Mouse (Mus musculus) heart, embryonic 16.5 days (tissue): Measurements from ENCODE around the gene Pth2r. TPM values are rescaled to one million over a fixed set of nuclear protein-coding genes. Genes with fewer than 3 reads are reported as not detected.

Experiments used
- ATAC-seq: fragments of 200-750 bp; cut with Nextera tagmentation; replicated peaks from 2 replicates; pipeline ENCODE4 v1.8.0; 2017; ENCODE audit warnings: moderate number of reproducible peaks; ENCODE audit not compliant: insufficient read depth, low FRiP score; ENCODE audit errors: extremely low read depth
- H3K27ac ChIP-seq: fragments of 300-500 bp; sonication (generic); 2 replicates; pipeline ENCODE4 v1.5.1; 2014; ENCODE audit warnings: mild to moderate bottlenecking, low read length, control low read depth, moderate library complexity
- H3K27me3 ChIP-seq: fragments of 300-500 bp; sonication (generic); 2 replicates; pipeline ENCODE4 v1.6.1; 2014; ENCODE audit warnings: low read length, mixed read lengths; ENCODE audit not compliant: control insufficient read depth, insufficient read depth
- H3K36me3 ChIP-seq: fragments of 300-500 bp; sonication (generic); 2 replicates; pipeline ENCODE4 v1.6.1; 2014; ENCODE audit not compliant: control insufficient read depth, insufficient read depth
- H3K4me1 ChIP-seq: fragments of 300-500 bp; sonication (generic); 2 replicates; pipeline ENCODE4 v1.6.1; 2014; ENCODE audit warnings: low read length, mixed read lengths; ENCODE audit not compliant: control insufficient read depth, insufficient read depth
- H3K4me2 ChIP-seq: fragments of 300-500 bp; sonication (generic); 2 replicates; pipeline ENCODE4 v1.6.1; 2014; ENCODE audit warnings: low read depth, mild to moderate bottlenecking, control low read depth, low read length
- H3K4me3 ChIP-seq: fragments of 300-500 bp; sonication (generic); 2 replicates; pipeline ENCODE4 v1.5.1; 2014; ENCODE audit warnings: mild to moderate bottlenecking, control low read depth, low read length
- H3K9ac ChIP-seq: fragments of 300-500 bp; sonication (generic); 2 replicates; pipeline ENCODE4 v1.6.1; 2014; ENCODE audit warnings: low read length, control low read depth
- H3K9me3 ChIP-seq: fragments of 300-500 bp; sonication (generic); replicated peaks from 2 replicates; pipeline ENCODE4 v1.6.1; 2016; ENCODE audit warnings: low read length; ENCODE audit not compliant: control insufficient read depth
- WGBS: fragments of 180-500 bp; shearing (Covaris S2); extraction: QIAGEN DNeasy Blood & Tissue Kit; methylation state at CpG from one replicate; pipeline ENCODE4 v1.1.7; 2014; 5-methylcytosine and 5-hydroxymethylcytosine counted together
- polyA plus RNA-seq: library from polyadenylated mRNA; unstranded; fragments of >200 nt; fragmentation: Nextera tagmentation; extraction: Ambion mirVana; gene quantifications from 2 replicates; pipeline ENCODE4 v1.2.1, GENCODE M21; 2015

The Pth2r gene
- polyA plus RNA-seq, 1 experiment from 2014 or later: not detected

DNA sequence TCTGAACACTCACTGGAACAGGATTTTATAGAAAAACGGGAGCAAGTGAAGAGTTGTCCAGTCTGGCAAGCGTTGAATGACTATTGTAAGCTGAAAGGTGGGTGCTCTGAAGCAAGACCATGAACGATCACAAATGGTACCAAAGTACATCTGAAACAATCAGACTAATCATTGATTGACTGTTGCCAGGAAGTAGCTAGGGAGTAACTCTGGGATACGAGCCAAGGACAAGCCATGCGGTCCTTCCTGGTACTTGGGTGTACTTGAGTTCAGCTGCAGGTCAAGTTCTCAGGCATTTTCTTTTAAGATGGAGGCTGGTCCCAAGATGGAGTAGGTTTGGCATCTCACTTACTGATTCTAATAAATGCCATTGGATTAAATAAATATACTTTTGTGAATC, 125.6 kb downstream of the Pth2r start:
- Histone ChIP-seq H3K9ac (no peak overlapping the region), H3K4me1 (no peaks in the 10 kb centered on the region), H3K27me3 (no peaks in the 10 kb centered on the region), H3K4me3 (no peak overlapping the region), H3K27ac (no peak overlapping the region), H3K4me2 (no peak overlapping the region), H3K9me3 (no peaks in the 10 kb centered on the region), H3K36me3 (no peaks in the 10 kb centered on the region)
- 76% methylated on average over 5 of the region's 5 CpGs for WGBS
- ATAC-seq: no peak

DNA sequence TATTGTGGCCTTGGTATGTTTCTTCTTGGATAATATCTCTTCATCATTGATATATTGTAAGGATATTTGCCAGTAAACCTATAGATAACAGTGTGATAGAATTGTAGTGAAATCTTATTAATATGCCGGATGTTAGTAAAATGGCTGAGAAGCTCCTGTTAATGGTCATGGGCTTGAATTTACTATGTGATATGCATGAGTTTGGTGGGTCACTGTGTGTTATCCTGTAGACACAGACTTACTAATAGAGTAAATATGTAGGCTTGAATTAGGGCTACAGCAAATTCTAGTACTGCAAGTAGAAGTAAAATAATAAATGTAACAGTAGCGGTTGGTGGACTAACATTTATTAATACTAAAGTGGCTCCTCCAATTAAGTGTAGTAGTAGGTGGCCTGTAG, 139.1 kb downstream of the Pth2r start:
- ATAC-seq: no peak
- H3K36me3 ChIP-seq: no peaks in the 10 kb centered on the region
- H3K27me3 ChIP-seq: no peaks in the 10 kb centered on the region
- no peaks in the 10 kb centered on the region for H3K9me3 ChIP-seq
- no peak overlapping the region for H3K27ac ChIP-seq
- no peak overlapping the region for H3K4me2 ChIP-seq
- H3K4me1 ChIP-seq: no peaks in the 10 kb centered on the region
- no peak overlapping the region for H3K4me3 ChIP-seq
- H3K9ac ChIP-seq: no peak overlapping the region
- WGBS: 92% methylated on average over 2 of the region's 2 CpGs

- no peak for ATAC-seq
- no peaks in the 10 kb centered on the region for H3K9me3 ChIP-seq
- no peaks in the 10 kb centered on the region for H3K4me1 ChIP-seq
- no peaks in the 10 kb centered on the region for H3K36me3 ChIP-seq
- no peak overlapping the region for H3K27ac ChIP-seq
- no peak overlapping the region for H3K9ac ChIP-seq
- no peaks in the 10 kb centered on the region for H3K27me3 ChIP-seq
- no peak overlapping the region for H3K4me2 ChIP-seq
- H3K4me3 ChIP-seq: no peak overlapping the region
These were observed 140.7 kb downstream of the Pth2r start for GRCm38 (mm10) chr1:65422501-65423010.

Other genes starting within 250 kb of the Pth2r start
- gene Akr1cl, start 249.3 kb upstream of the Pth2r start, polyA plus RNA-seq: 0.32 and 0.97 TPM in 2 replicates
- not detected in 2 replicates for gene Cryge, start 230.9 kb upstream of the Pth2r start, polyA plus RNA-seq
- not detected in 2 replicates for gene Crygd, start 218.6 kb upstream of the Pth2r start, polyA plus RNA-seq
- not detected in 2 replicates for gene Crygc, start 208.4 kb upstream of the Pth2r start, polyA plus RNA-seq
- 0.32 and 0.66 TPM in 2 replicates for gene Crygb, start 199.8 kb upstream of the Pth2r start, polyA plus RNA-seq
- gene Cryga, start 178.7 kb upstream of the Pth2r start, polyA plus RNA-seq: not detected in 2 replicates
- gene Gm28845, start 162.5 kb upstream of the Pth2r start, polyA plus RNA-seq: not detected in 2 replicates
- gene D630023F18Rik, start 158.8 kb upstream of the Pth2r start, polyA plus RNA-seq: 0.40 and 0.42 TPM in 2 replicates
- 65.2 and 65.4 TPM in 2 replicates for gene Idh1, start 95.6 kb upstream of the Pth2r start, polyA plus RNA-seq
- gene Pikfyve, start 95.4 kb upstream of the Pth2r start, polyA plus RNA-seq: 5.5 and 6.3 TPM in 2 replicates